Mouse (Mus musculus) olfactory bulb, adult 2 months (tissue): ENCODE data around the gene Lmf1.

Experiments used
- CTCF ChIP-seq: fragments of 200-500 bp; IDR thresholded peaks from 2 replicates; pipeline ENCODE4 v1.5.1; 2012; ENCODE audit warnings: low read depth, mild to moderate bottlenecking, low read length, moderate library complexity; ENCODE audit not compliant: insufficient read depth
- POLR2A ChIP-seq: fragments of 200-500 bp; IDR thresholded peaks from 2 replicates; pipeline ENCODE4 v1.6.1; 2012; ENCODE audit warnings: mild to moderate bottlenecking, low read depth, low read length, moderate library complexity; ENCODE audit not compliant: insufficient read depth

GRCm38 (mm10) chr17:25608821-25609505, 30.1 kb downstream of the Lmf1 start:
- TF ChIP-seq POLR2A, result no peak
- no peak for TF ChIP-seq CTCF
